Mouse (Mus musculus) forebrain, embryonic 10.5 days (tissue): ENCODE data around the gene Gm6657. TPM values are rescaled to one million over a fixed set of nuclear protein-coding genes. Genes with fewer than 3 reads are reported as not detected.

Experiments used
- DNase-seq: peaks from one replicate; pipeline ENCODE4 v3.0.0-alpha.2; 2017; ENCODE audit warnings: low spot score; ENCODE audit errors: extremely low spot score
- H3K27ac ChIP-seq: fragments of 300-500 bp; sonication (generic); 2 replicates; pipeline ENCODE4 v1.5.1; 2016; ENCODE audit warnings: mild to moderate bottlenecking
- H3K27me3 ChIP-seq: fragments of 300-500 bp; sonication (generic); 2 replicates; pipeline ENCODE4 v1.6.1; 2016; ENCODE audit warnings: mild to moderate bottlenecking; ENCODE audit not compliant: poor library complexity, severe bottlenecking
- H3K36me3 ChIP-seq: fragments of 300-500 bp; sonication (generic); replicated peaks from 2 replicates; pipeline ENCODE4 v1.6.1; 2016; ENCODE audit warnings: mild to moderate bottlenecking, moderate library complexity
- H3K4me1 ChIP-seq: fragments of 300-500 bp; sonication (generic); 2 replicates; pipeline ENCODE4 v1.6.1; 2016
- H3K4me3 ChIP-seq: fragments of 300-500 bp; sonication (generic); 2 replicates; pipeline ENCODE4 v1.5.1; 2016; ENCODE audit warnings: mild to moderate bottlenecking, moderate library complexity
- H3K9me3 ChIP-seq: fragments of 300-500 bp; sonication (generic); 2 replicates; pipeline ENCODE4 v1.6.1; 2016; ENCODE audit warnings: mild to moderate bottlenecking, moderate library complexity
- WGBS: fragments of 180-500 bp; shearing (Covaris S2); methylation state at CpG from one replicate; pipeline ENCODE4 v1.1.7; 2016; 5-methylcytosine and 5-hydroxymethylcytosine counted together
- polyA plus RNA-seq: library from polyadenylated mRNA; unstranded; fragments of >200 nt; fragmentation: Nextera tagmentation; extraction: Ambion mirVana; gene quantifications from 2 replicates; pipeline ENCODE4 v1.2.1, GENCODE M21; 2016

Gm6657 gene
- not detected in 2 replicates for polyA plus RNA-seq

DNA sequence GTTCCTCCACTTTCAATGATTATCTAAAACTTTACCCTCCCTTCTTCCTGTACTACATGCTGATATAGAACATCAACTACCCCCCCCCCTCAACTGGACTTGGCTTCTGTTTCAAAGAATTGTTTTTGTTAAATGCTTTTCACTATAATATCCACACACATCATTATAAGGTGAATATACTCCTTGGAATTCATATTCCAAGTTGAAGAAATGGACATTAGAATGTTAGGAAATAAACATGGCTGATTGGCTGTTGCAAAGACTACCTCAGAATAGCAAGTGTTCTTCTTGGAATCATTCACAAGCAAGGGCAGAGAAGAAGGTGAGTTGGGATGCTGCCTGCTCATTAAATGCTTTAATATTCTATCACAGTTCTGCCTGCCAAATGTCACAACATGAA lies at the start of gene Gm6657:
Gene Gm6657, plus strand, starts transcription at position 301 of the 400 bp plus-strand sequence.
- Histone ChIP-seq H3K9me3 (no peaks in the 10 kb centered on the region), H3K27ac (no peak within 1 kb of the TSS), H3K36me3 (no peaks in the 10 kb centered on the region), H3K4me1 (no peaks in the 10 kb centered on the region), H3K4me3 (no peak within 1 kb of the TSS), H3K27me3 (no peaks in the 10 kb centered on the region)
- no peak for DNase-seq

DNA sequence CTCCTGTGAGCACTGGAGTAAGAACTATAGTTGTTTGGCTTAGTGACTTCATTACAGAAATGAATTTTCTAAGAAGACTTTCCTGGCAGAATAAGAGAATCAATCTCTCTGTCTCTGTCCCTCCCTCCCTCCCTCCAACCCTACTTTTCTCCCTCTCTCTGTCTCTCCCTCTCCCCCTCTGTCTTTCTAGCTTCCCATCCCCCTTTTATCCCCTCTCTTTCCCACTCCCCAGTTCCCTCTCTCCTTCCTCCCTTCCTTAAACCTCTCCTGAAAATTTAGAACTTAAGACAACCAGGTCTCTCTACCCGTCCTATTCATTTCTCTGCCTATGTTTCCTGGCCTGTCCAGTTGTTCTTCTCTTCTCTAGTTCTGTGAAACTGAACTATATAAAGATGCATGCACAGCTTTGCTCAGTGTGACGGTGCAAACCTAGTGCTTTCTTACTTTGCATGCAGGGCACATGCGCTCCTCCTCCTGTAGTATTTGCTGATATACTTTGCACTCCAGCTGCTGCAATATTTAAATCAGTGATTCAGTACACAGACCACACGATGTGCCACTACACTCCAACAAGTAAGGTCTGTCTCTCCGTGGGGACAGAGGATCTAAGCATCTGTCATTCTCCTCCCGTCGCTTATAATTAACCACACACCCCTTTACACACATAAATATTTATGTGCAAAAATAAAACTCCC lies 40.6 kb upstream of the Gm6657 start:
- DNase-seq, result no peak
- H3K4me3 ChIP-seq, result no peak overlapping the region
- H3K27me3 ChIP-seq, result no peaks in the 10 kb centered on the region
- H3K4me1 ChIP-seq, result no peaks in the 10 kb centered on the region
- no peaks in the 10 kb centered on the region for H3K36me3 ChIP-seq
- H3K9me3 ChIP-seq, result no peaks in the 10 kb centered on the region
- H3K27ac ChIP-seq, result no peak overlapping the region
- 65% methylated on average over 7 of the region's 7 CpGs for whole genome bisulfite sequencing

GRCm38 (mm10) chr12:78170178-78170577 lies 23.9 kb upstream of the Gm6657 start:
- H3K36me3 ChIP-seq, result no peaks in the 10 kb centered on the region
- H3K9me3 ChIP-seq, result no peaks in the 10 kb centered on the region
- H3K4me3 ChIP-seq, result no peak overlapping the region
- H3K4me1 ChIP-seq, result 0 out of 2 replicates have a peak, but pooled peaks cover 4% of the 10 kb centered on the region
- DNase-seq, result no peak
- no peak overlapping the region for H3K27ac ChIP-seq
- H3K27me3 ChIP-seq, result no peaks in the 10 kb centered on the region

DNA sequence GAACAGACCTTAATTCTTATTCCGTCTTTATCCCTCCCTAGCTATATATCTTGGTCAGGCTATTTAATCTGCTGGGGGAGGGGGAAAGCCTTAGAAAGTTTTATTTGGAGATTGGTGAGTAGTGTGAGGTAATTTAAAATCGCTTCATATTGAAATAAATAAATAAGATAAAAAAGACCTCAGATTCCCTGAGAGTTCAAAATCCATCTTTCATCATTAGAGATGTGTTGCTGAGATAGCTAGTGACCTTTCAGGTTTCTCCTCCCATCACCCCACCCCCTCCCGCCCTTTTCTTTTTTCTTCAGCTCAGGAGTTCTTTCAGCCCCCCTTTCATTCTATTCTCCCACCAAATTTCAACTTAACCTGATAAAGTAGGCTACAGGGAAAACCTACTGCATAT lies 20.1 kb upstream of the Gm6657 start:
- Histone ChIP-seq H3K36me3 (no peaks in the 10 kb centered on the region), H3K27me3 (no peaks in the 10 kb centered on the region), H3K9me3 (no peaks in the 10 kb centered on the region), H3K27ac (no peak overlapping the region), H3K4me1 (0 out of 2 replicates have a peak, but pooled peaks cover 7% of the 10 kb centered on the region), H3K4me3 (no peak overlapping the region)
- no peak for DNase-seq
- WGBS, result 82% methylated on average over 3 of the region's 3 CpGs

- 90% methylated on average over 4 of the region's 4 CpGs for WGBS
- 0 out of 2 replicates have a peak, but pooled peaks cover 7% of the 10 kb centered on the region for H3K4me1 ChIP-seq
- no peak for DNase-seq
- no peaks in the 10 kb centered on the region for H3K27me3 ChIP-seq
- no peak overlapping the region for H3K4me3 ChIP-seq
- H3K27ac ChIP-seq, result no peak overlapping the region
- no peaks in the 10 kb centered on the region for H3K36me3 ChIP-seq
- no peaks in the 10 kb centered on the region for H3K9me3 ChIP-seq
Observed at GRCm38 (mm10) chr12:78174671-78175070, 19.4 kb upstream of the Gm6657 start.

- Histone ChIP-seq H3K9me3 (no peaks in the 10 kb centered on the region), H3K27me3 (no peaks in the 10 kb centered on the region), H3K4me1 (0 out of 2 replicates have a peak, but pooled peaks cover 3% of the 10 kb centered on the region), H3K27ac (no peak overlapping the region), H3K4me3 (no peak overlapping the region), H3K36me3 (no peaks in the 10 kb centered on the region)
- 81% methylated on average over 2 of the region's 2 CpGs for WGBS
- DNase-seq, result no peak
Observed at GRCm38 (mm10) chr12:78181452-78181851, 12.6 kb upstream of the Gm6657 start.

- no peaks in the 10 kb centered on the region for H3K27me3 ChIP-seq
- WGBS, result 81% methylated on average over 2 of the region's 2 CpGs
- H3K4me1 ChIP-seq, result no peaks in the 10 kb centered on the region
- no peak for DNase-seq
- no peak overlapping the region for H3K27ac ChIP-seq
- H3K4me3 ChIP-seq, result no peak overlapping the region
- H3K9me3 ChIP-seq, result no peaks in the 10 kb centered on the region
- H3K36me3 ChIP-seq, result no peaks in the 10 kb centered on the region
Observed at GRCm38 (mm10) chr12:78195368-78195767, 1.3 kb downstream of the Gm6657 start.

DNA sequence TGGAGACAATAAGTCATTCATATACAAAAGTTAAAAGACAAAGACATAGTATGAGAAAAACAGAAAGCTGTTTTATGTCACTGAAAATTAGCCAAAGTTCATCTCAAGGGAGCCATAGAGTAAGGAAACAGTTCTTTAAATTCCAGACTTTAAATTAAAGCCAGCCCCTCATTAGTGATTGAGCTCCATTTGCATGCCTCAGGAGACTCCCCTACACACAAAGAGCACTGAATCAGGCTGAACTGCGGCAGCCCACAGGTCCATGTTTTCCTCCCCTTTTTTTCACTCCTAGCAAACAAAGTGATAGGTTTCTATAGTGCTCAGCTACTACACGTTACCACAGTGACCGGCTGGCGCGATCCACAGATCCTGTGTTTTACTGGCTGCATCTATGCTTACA lies 9.6 kb downstream of the Gm6657 start:
- DNase-seq, result no peak

DNA sequence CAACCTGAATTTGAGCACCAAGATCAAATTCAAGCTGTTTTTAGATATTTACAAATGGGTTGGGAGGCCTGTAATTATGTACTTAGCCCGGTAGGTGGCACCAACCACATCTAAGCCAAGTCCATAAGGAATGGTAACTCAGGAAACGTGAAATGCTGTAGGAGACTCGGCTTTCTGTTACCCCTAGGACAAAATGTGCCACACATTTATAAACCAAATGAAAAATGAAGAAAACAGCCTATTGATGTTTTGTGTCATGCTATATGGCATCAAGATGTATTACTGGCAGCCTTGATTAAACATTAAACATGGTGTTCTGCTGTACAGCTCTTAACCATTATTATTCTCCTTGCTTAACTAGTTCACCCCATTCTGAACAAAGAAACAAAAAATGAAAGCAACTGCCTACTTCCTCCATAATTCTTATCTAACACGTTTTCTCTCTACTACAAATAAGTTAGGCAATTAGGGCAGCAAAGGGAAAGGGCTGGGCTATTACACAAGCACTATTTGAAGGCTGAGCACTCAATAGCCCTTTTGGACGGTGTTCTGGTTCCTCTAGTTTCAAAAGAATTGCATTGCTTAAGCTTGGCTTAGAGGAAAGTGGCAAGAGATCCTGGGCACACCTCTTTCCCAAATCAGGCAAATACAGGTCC lies 12.0 kb downstream of the Gm6657 start:
- DNase-seq, result peak; percentile 19
- peaks cover 13% of the 10 kb centered on the region; the same call in 1 of the 2 replicates for H3K4me1 ChIP-seq
- WGBS, result 13% methylated on average over 5 of the region's 5 CpGs
- H3K36me3 ChIP-seq, result no peaks in the 10 kb centered on the region
- H3K27ac ChIP-seq, result no peak overlapping the region
- no peaks in the 10 kb centered on the region for H3K9me3 ChIP-seq
- H3K27me3 ChIP-seq, result no peaks in the 10 kb centered on the region
- H3K4me3 ChIP-seq, result no peak overlapping the region

More for the DNA sequence above, 9.6 kb downstream of the Gm6657 start:
- no peak overlapping the region for H3K27ac ChIP-seq
- no peak overlapping the region for H3K4me3 ChIP-seq
- peaks cover 13% of the 10 kb centered on the region; the same call in 1 of the 2 replicates for H3K4me1 ChIP-seq
- H3K27me3 ChIP-seq, result no peaks in the 10 kb centered on the region
- 67% methylated on average over 5 of the region's 5 CpGs for WGBS
- H3K9me3 ChIP-seq, result no peaks in the 10 kb centered on the region
- no peaks in the 10 kb centered on the region for H3K36me3 ChIP-seq

DNA sequence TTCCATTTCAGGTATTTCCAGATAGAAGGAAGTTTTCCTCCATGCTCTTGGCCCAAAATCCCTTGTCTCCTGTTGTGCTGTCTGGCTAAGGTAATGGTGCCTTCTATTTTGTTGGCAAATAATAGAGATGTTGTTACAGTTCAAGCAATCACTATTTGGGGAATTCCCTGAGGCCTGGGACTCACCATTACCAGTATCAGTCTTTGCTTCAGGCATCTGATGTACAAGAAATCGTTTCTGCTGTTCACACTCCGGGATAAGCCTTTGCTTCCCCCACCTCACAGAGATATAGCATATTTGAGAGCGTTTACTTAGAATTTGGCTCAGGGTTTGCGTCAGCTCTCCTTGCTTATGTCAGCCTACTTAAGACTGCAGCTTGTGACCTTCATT lies 12.5 kb downstream of the Gm6657 start:
- no peaks in the 10 kb centered on the region for H3K36me3 ChIP-seq
- H3K27ac ChIP-seq, result no peak overlapping the region
- H3K4me1 ChIP-seq, result peaks cover 13% of the 10 kb centered on the region; the same call in 1 of the 2 replicates
- 90% methylated on average over 4 of the region's 4 CpGs for WGBS
- H3K9me3 ChIP-seq, result no peaks in the 10 kb centered on the region
- no peaks in the 10 kb centered on the region for H3K27me3 ChIP-seq
- DNase-seq, result no peak
- H3K4me3 ChIP-seq, result no peak overlapping the region

DNA sequence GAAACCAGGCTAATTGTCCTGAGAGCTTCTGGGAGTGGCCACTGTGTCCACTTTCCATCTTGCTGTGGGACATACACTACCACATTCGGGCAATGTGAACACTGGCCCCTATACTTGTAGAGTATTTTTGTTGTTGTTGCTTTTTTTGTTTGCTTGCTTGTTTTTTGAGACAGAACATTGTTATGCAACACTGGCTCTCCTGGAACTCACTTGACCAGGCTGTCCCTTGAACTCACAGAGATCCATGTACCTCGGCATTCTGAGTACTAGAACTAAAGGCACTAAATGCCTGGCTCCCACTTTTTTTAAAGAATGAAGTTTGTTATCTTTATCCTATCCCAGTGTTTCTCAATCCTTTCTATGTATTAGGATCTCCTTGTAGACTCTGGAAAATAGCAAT lies 15.8 kb downstream of the Gm6657 start:
- Histone ChIP-seq H3K4me1 (peaks cover 4% of the 10 kb centered on the region; the same call in 1 of the 2 replicates), H3K9me3 (no peaks in the 10 kb centered on the region), H3K27ac (no peak overlapping the region), H3K27me3 (no peaks in the 10 kb centered on the region), H3K4me3 (no peak overlapping the region), H3K36me3 (no peaks in the 10 kb centered on the region)
- DNase-seq, result no peak
- WGBS, result 93% methylated on average over 2 of the region's 2 CpGs

GRCm38 (mm10) chr12:78215490-78215889 lies 21.4 kb downstream of the Gm6657 start:
- Histone ChIP-seq H3K27ac (no peak overlapping the region), H3K36me3 (no peaks in the 10 kb centered on the region), H3K4me3 (no peak overlapping the region), H3K27me3 (no peaks in the 10 kb centered on the region), H3K9me3 (no peaks in the 10 kb centered on the region), H3K4me1 (no peaks in the 10 kb centered on the region)
- WGBS, result 87% methylated on average over 6 of the region's 6 CpGs
- DNase-seq, result no peak

DNA sequence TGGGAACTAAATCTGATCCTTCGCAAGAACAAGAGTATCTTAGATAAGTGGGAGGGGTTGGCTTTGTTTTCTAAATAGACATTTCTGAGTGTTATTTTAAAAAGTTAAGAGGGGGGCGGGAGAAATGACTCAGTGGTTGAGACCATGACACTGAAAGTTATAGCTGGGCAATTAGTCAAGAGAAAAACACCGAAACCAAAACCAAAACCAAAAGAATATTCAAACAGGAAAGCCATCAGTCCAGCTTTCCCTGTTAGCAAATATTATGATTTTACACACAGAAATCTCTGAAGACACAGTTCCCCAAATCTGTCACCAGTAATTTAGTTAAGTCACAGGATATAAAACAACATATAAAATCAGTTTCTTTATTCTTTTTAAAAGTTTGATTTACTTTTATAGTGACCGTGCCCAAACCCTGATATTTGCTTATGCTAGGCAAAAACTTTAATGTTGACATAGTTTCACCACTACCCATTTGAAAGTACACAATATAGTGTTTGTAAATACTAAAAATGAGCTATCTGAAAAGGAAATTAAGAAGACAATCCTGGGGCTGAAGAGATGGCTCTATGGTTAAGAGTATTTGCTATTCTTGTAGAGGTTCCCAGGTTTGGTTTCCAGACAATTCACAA lies 25.3 kb downstream of the Gm6657 start:
- Histone ChIP-seq H3K36me3 (no peaks in the 10 kb centered on the region), H3K9me3 (no peaks in the 10 kb centered on the region), H3K27ac (no peak overlapping the region), H3K27me3 (no peaks in the 10 kb centered on the region), H3K4me1 (no peaks in the 10 kb centered on the region), H3K4me3 (no peak overlapping the region)
- 89% methylated on average over 4 of the region's 4 CpGs for WGBS
- DNase-seq, result no peak
